Mouse (Mus musculus) midbrain, embryonic 12.5 days (tissue): ENCODE results near the gene Ercc6l2. TPM values are rescaled to one million over a fixed set of nuclear protein-coding genes. Genes with fewer than 3 reads are reported as not detected.
A peak's percentile ranks its signal among the peaks of the same experiment; 100 is the strongest.
"Not testable (repeated sequence)": the region's sequence is repeated elsewhere in the genome, so short reads cannot be mapped to it uniquely, and the experiment has no call there.

Experiments
- ATAC-seq: fragments of 200-750 bp; cut with Nextera tagmentation; 2 replicates; pipeline ENCODE4 v1.8.0; 2017; ENCODE audit warnings: low read depth, moderate TSS enrichment, moderate library complexity; ENCODE audit not compliant: low FRiP score
- H3K27ac ChIP-seq: fragments of 300-500 bp; sonication (generic); replicated peaks from 2 replicates; pipeline ENCODE4 v1.5.1; 2016; ENCODE audit warnings: mild to moderate bottlenecking
- H3K27me3 ChIP-seq: fragments of 300-500 bp; sonication (generic); 2 replicates; pipeline ENCODE4 v1.6.1; 2016; ENCODE audit warnings: mild to moderate bottlenecking
- H3K36me3 ChIP-seq: fragments of 300-500 bp; sonication (generic); 2 replicates; pipeline ENCODE4 v1.6.1; 2016
- H3K4me1 ChIP-seq: fragments of 300-500 bp; sonication (generic); 2 replicates; pipeline ENCODE4 v1.6.1; 2016
- H3K4me2 ChIP-seq: fragments of 300-500 bp; sonication (generic); replicated peaks from 2 replicates; pipeline ENCODE4 v1.6.1; 2016; ENCODE audit warnings: mild to moderate bottlenecking, moderate library complexity
- H3K4me3 ChIP-seq: fragments of 300-500 bp; sonication (generic); 2 replicates; pipeline ENCODE4 v1.5.1; 2016; ENCODE audit warnings: mild to moderate bottlenecking
- H3K9ac ChIP-seq: fragments of 300-500 bp; sonication (generic); replicated peaks from 2 replicates; pipeline ENCODE4 v1.6.1; 2016; ENCODE audit warnings: mild to moderate bottlenecking, moderate library complexity
- H3K9me3 ChIP-seq: fragments of 300-500 bp; sonication (generic); 2 replicates; pipeline ENCODE4 v1.6.1; 2016; ENCODE audit warnings: mild to moderate bottlenecking
- WGBS: fragments of 180-500 bp; shearing (Covaris S2); methylation state at CpG from one replicate; pipeline ENCODE4 v1.1.7; 2016; 5-methylcytosine and 5-hydroxymethylcytosine counted together
- polyA plus RNA-seq: library from polyadenylated mRNA; unstranded; fragments of >200 nt; fragmentation: Nextera tagmentation; extraction: Ambion mirVana; gene quantifications from 2 replicates; pipeline ENCODE4 v1.2.1, GENCODE M21; 2016

Ercc6l2 gene
- polyA plus RNA-seq, 1 experiment from 2014 or later = 20.5 TPM

DNA sequence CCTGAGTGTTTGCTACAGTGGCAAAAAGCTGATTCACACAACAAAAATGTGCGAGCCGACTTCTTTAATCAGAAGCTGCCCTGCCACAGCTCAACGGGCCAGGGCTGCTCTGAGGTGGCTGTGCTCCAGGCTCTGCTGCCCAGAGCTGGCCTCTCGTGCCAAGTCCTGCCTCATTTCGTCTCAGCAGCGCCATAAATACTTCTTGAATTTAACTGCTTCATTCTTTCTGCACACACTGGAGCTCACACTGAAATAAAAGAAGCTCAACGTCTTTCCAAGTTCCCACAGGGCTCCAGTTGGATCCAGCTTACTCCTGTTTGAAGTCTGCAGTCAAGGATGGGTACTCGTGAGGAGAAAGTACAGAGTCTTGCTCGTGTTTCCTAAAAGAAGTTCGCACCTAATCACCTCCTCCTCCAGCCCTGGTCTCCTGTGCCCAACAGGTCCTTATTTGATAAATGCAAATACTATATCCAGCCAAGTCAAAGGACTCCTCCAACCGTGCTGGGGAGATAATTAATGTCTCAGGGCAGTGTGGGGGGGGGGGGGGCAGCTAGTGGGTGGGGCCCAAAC lies 102.2 kb downstream of the Ercc6l2 start:
- Histone ChIP-seq H3K36me3 (no peaks in the 10 kb centered on the region), H3K9ac (no peak overlapping the region), H3K4me2 (no peak overlapping the region), H3K27me3 (peaks cover 79% of the 10 kb centered on the region), H3K9me3 (0 out of 2 replicates have a peak, but pooled peaks cover 9% of the 10 kb centered on the region), H3K4me3 (no peak overlapping the region), H3K4me1 (peaks cover 19% of the 10 kb centered on the region), H3K27ac (no peak overlapping the region)
- ATAC-seq = peak; percentile 48; the same call in 1 of the 2 replicates
- WGBS = 26% methylated on average over 11 of the region's 11 CpGs

DNA sequence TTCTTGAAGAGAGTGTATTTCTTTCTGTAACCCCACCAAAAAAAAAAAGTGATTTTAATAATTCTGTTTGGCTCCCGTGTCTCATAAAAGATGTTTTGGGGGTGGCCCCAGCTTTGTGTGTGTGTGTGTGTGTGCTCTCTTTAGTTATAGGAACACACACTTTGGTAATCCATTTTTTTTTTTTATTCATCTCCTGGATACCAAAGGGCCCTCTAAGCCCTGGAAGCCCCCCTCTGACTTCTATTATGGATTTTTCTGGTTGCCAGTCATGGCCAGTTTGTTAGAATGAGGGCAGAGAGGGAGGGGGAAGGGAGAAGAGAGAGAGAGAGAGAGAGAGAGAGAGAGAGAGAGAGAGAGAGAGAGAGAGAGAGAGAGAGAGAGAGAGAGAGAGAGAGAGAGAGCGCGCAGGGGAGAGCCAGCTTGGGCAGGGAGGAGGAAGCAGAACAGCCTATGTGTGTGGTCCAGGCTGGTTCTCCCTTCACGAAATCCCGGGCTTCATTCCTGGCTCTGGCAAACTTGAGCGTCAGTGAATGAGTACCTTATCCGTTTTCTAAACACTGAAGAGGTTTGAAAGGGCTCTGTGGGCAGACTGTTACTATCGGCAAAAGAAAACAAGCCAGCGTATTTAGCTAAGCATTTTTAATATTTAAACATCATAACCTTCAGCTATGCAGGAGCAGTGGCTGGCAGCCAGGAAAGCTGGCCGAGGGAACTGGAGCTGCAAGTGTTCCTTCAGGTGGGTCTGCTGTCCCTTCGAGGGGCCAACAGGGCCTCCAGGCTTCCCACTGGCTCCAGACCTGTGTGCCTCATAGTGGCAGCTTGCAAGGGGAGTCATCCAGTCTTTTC lies 103.0 kb downstream of the Ercc6l2 start:
- Histone ChIP-seq H3K4me3 (peak overlapping the region; percentile 7; the same call in 1 of the 2 replicates), H3K4me2 (peak overlapping the region; percentile 31), H3K4me1 (peaks cover 19% of the 10 kb centered on the region), H3K27ac (peak overlapping the region; percentile 17), H3K27me3 (peaks cover 79% of the 10 kb centered on the region), H3K9me3 (0 out of 2 replicates have a peak, but pooled peaks cover 9% of the 10 kb centered on the region), H3K36me3 (no peaks in the 10 kb centered on the region), H3K9ac (no peak overlapping the region)
- WGBS = 6% methylated on average over 11 of the region's 11 CpGs
- ATAC-seq = peak; percentile 65

DNA sequence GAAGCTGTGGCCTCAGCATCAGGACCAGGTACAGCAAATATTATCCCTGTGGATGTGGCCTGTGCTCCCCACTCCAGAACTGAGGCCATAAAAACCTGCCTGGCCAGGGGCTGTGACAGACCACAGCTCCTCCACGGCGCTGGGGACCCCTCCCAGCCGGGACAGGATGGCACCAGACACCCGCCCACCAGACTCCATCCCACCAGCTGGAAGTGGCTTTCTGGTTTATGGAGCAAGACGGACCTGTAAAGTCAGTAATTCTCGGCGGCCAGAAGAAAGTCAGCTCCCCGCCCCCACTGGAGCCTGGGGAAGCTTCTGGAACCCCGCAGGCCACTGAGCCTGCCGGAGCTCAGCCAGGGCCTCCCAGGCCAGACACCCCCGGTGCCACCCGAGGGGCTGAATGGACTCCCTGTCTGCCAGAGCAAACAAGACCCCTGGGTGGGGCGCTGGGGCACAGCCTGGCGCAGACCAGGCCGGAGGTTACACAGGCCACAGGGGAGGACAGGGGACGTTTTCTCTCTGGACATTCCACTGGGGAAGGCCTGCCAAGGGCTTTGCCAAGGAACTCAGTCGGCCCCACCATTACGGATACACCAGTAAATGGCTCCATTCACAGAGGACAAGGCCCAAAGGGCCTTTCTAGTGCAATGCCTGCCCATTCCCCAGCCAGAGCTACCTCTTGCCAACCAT lies 103.8 kb downstream of the Ercc6l2 start:
- WGBS = 39% methylated on average over 18 of the region's 18 CpGs
- H3K27ac ChIP-seq = peak overlapping the region; percentile 17; the same call in 1 of the 2 replicates
- H3K27me3 ChIP-seq = peaks cover 84% of the 10 kb centered on the region

DNA sequence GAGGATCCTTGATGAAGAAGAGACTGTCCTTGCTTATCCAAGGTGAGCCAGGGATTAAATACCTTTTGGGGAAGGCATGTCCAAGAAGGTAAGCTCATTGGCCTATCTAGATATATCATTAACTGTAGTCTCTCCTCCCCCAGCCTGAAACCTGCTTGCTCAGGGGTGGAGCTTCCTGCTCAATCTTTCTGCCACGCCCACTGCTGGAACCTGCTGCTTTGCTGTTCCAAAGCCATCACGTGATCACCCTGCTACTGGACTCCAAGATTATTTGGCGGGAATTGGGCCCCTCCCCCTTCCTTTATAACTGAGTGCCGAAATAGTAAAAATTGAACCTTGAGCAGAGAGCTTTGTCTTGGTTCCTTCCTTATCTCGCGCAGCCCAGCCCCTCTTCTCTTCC lies 109.0 kb downstream of the Ercc6l2 start:
- not testable (repeated sequence) for H3K4me1 ChIP-seq, H3K36me3 ChIP-seq, H3K27ac ChIP-seq, H3K4me3 ChIP-seq, ATAC-seq, H3K9ac ChIP-seq, H3K9me3 ChIP-seq, H3K4me2 ChIP-seq
- WGBS = 79% methylated on average over 5 of the region's 6 CpGs
- H3K27me3 ChIP-seq = peaks cover 78% of the 10 kb centered on the region

More for the DNA sequence above, 103.8 kb downstream of the Ercc6l2 start:
- Histone ChIP-seq H3K4me1 (peaks cover 19% of the 10 kb centered on the region), H3K4me3 (no peak overlapping the region), H3K9ac (no peak overlapping the region), H3K9me3 (0 out of 2 replicates have a peak, but pooled peaks cover 9% of the 10 kb centered on the region), H3K4me2 (peak overlapping the region; percentile 31), H3K36me3 (no peaks in the 10 kb centered on the region)
- peak; percentile 36; the same call in 1 of the 2 replicates for ATAC-seq

DNA sequence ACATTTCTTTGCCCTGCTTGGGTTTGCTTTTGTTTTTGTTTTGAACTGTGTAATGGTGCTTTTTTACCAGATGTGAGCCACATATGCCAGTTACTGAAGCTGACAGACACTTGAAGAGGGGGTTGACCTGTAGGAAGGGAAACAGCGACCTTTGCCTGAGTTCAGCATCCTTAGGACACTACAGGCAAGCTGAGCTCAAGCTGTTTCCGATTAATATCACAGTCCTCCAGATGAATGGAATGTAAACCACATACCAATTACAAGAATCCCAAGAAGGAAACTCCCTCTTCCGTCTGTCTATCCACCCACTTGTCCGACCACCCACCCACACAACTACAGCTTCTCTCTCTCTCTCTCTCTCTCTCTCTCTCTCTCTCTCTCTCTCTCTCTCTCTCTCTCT lies 112.3 kb downstream of the Ercc6l2 start:
- WGBS = 67% methylated on average over 4 of the region's 4 CpGs

DNA sequence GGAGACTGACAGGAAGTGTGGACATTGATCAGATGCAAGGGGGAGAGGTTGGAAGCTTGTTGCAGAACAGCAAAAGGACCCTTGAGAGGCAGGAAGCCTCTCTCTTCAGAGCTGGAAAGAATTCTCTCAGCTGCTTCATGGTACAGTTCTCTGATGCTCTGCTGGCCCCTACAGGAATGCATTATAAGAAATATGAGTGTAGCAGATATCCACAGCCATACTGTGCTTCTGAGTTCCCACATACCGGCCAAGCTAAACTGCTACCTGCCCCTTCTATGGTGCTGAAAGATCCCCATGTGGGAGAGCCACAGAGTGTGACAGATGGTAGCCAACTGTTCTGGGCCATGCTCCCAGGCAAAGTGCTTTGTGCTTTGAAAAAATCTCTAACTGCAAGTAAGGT lies 114.3 kb downstream of the Ercc6l2 start:
- no peak overlapping the region for H3K4me2 ChIP-seq
- H3K4me3 ChIP-seq = no peak overlapping the region
- no peaks in the 10 kb centered on the region for H3K9me3 ChIP-seq
- 0 out of 2 replicates have a peak, but pooled peaks cover 10% of the 10 kb centered on the region for H3K4me1 ChIP-seq
- H3K36me3 ChIP-seq = no peaks in the 10 kb centered on the region
- H3K9ac ChIP-seq = no peak overlapping the region
- WGBS = 48% methylated on average over 1 of the region's 1 CpGs
- peaks cover 78% of the 10 kb centered on the region for H3K27me3 ChIP-seq
- H3K27ac ChIP-seq = no peak overlapping the region
- ATAC-seq = no peak

More for the DNA sequence above, 112.3 kb downstream of the Ercc6l2 start:
- Histone ChIP-seq H3K9ac (no peak overlapping the region), H3K27me3 (peaks cover 75% of the 10 kb centered on the region), H3K4me2 (no peak overlapping the region), H3K27ac (no peak overlapping the region), H3K9me3 (no peaks in the 10 kb centered on the region), H3K4me1 (0 out of 2 replicates have a peak, but pooled peaks cover 10% of the 10 kb centered on the region), H3K36me3 (no peaks in the 10 kb centered on the region), H3K4me3 (no peak overlapping the region)
- ATAC-seq = no peak

DNA sequence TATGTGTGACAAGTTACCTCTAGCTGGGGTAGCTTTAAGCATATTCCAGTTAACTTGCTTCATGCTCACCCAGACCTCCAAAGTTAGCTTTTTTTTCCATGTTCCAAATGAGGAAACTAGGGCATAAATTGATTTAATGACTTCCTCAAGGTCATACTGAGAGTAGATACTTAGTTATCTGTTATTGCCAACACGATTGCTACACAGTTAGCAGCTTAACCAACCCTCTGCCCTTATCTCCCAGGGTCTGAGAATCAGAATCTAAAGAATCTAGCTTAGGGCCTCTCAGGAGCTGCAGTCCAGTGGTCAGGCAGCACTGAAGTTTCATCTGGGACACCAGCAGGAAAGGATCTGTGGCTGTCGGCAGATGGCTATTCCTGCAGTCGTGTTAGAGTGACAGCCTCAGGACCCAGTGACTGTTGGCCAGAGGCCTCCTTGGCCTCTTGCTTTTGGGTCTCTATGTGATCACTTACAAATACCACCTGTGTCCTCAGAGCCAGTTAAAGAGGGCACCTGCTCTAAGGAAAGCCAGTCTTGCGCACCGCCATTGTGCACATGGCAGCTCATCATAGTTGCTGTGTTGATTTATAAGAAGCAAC lies 115.0 kb downstream of the Ercc6l2 start:
- Histone ChIP-seq H3K36me3 (no peaks in the 10 kb centered on the region), H3K4me3 (no peak overlapping the region), H3K9me3 (no peaks in the 10 kb centered on the region), H3K27ac (no peak overlapping the region), H3K4me1 (0 out of 2 replicates have a peak, but pooled peaks cover 10% of the 10 kb centered on the region), H3K4me2 (no peak overlapping the region), H3K9ac (no peak overlapping the region), H3K27me3 (peaks cover 77% of the 10 kb centered on the region)
- 77% methylated on average over 5 of the region's 5 CpGs for WGBS
- no peak for ATAC-seq

DNA sequence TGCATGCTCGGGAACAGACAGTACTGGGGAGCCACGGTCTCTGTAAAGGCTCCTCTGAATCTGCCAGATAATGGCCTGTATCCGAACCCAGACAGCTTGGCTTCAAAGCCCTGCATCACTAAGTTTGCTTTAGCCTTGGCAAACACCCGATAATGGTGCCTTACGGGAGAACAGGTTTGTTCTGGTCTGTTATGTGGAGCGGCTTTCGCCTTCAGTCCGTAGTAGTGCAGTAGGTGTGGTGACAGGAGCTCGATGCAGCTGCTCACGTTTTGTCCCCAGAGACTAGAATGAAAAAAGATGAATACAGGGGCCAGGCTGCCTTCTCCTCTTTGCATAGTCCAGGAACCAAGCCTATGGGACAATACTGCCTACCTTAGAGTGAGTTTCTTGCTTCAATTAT lies 115.5 kb downstream of the Ercc6l2 start:
- 0 out of 2 replicates have a peak, but pooled peaks cover 10% of the 10 kb centered on the region for H3K4me1 ChIP-seq
- H3K27me3 ChIP-seq = peaks cover 76% of the 10 kb centered on the region
- no peaks in the 10 kb centered on the region for H3K36me3 ChIP-seq
- H3K4me2 ChIP-seq = no peak overlapping the region
- no peak overlapping the region for H3K27ac ChIP-seq
- no peak overlapping the region for H3K9ac ChIP-seq
- no peak overlapping the region for H3K4me3 ChIP-seq
- ATAC-seq = no peak
- H3K9me3 ChIP-seq = no peaks in the 10 kb centered on the region
- 81% methylated on average over 10 of the region's 10 CpGs for WGBS

DNA sequence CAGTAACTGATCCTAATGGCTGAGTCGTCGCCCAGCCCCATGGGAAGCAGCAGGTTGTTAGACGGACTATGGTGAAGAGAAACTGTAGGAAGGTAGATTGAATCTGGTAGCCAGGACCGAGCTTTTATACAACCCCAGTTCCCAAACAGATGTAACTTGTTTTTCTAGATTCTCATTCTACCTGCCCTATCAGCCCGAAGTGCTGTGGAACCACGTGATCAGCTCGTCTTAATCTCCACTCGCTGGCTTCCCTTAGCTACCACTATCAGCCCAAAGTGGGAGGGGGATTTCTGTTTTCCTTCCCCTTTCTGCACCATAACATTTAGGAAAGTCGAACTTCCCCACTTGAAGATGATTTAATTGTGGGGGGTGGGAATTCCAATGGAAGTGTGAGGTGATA lies 121.3 kb downstream of the Ercc6l2 start:
- Histone ChIP-seq H3K4me2 (no peak overlapping the region), H3K36me3 (no peaks in the 10 kb centered on the region), H3K4me1 (no peaks in the 10 kb centered on the region), H3K27me3 (peaks cover 81% of the 10 kb centered on the region), H3K9me3 (no peaks in the 10 kb centered on the region), H3K27ac (no peak overlapping the region), H3K9ac (no peak overlapping the region), H3K4me3 (no peak overlapping the region)
- WGBS = 88% methylated on average over 9 of the region's 9 CpGs
- no peak for ATAC-seq

DNA sequence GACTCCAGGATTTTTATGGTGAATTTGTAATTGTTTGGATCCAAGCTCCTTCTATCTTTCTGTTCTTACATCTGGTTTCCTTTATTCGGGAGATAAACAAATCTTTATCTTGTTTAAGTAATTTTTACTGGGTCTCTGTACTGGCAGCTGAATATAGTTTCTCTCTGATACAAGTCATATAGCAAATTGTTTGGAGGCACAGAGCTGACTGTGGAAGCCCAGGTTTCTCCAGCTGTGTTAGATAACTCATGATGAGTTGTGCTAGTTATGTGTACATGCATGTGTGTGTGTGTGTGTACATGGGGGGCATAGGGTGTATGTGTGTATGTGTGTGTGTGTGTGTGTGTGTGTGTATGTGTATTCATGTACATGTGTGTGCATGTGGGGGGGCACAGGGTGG lies 125.2 kb downstream of the Ercc6l2 start:
- Histone ChIP-seq H3K4me1 (peaks cover 14% of the 10 kb centered on the region), H3K4me2 (no peak overlapping the region), H3K27me3 (peaks cover 86% of the 10 kb centered on the region), H3K9me3 (no peaks in the 10 kb centered on the region), H3K27ac (no peak overlapping the region), H3K36me3 (no peaks in the 10 kb centered on the region), H3K4me3 (no peak overlapping the region), H3K9ac (no peak overlapping the region)
- WGBS = 95% methylated on average over 1 of the region's 1 CpGs
- ATAC-seq = no peak

DNA sequence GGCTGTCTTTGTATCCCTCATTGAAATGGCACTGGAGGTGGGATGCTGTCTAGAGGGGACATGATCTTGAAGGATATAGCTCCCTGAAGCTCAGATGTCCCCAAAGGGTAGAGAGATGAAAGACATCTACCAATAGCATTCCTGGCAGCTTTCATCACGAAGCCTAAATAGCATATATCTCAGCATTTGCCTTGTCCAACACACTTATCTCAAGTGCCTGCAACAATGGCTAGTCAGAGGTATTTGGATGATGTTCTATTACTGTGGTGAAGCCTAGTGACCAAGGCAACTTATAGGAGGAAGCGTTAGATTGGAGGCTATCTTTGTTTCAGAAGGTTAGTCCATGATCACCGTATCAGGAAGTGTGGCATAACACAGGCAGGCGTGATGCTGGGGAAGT lies 126.1 kb downstream of the Ercc6l2 start:
- H3K27me3 ChIP-seq = peaks cover 89% of the 10 kb centered on the region
- H3K36me3 ChIP-seq = no peaks in the 10 kb centered on the region
- 95% methylated on average over 4 of the region's 4 CpGs for WGBS

More for the DNA sequence above, 126.1 kb downstream of the Ercc6l2 start:
- Histone ChIP-seq H3K27ac (no peak overlapping the region), H3K9ac (no peak overlapping the region), H3K9me3 (no peaks in the 10 kb centered on the region), H3K4me3 (no peak overlapping the region), H3K4me1 (peaks cover 16% of the 10 kb centered on the region), H3K4me2 (no peak overlapping the region)
- no peak for ATAC-seq
